Mouse (Mus musculus): ENCODE measurements around the gene Ndufs7. TPM values are rescaled to one million over a fixed set of nuclear protein-coding genes. Genes with fewer than 3 reads are reported as not detected.
A peak's percentile ranks its signal among the peaks of the same experiment; 100 is the strongest.

Gene Ndufs7
- polyA plus RNA-seq, 1 experiment from 2014 or later: 220 TPM

DNA sequence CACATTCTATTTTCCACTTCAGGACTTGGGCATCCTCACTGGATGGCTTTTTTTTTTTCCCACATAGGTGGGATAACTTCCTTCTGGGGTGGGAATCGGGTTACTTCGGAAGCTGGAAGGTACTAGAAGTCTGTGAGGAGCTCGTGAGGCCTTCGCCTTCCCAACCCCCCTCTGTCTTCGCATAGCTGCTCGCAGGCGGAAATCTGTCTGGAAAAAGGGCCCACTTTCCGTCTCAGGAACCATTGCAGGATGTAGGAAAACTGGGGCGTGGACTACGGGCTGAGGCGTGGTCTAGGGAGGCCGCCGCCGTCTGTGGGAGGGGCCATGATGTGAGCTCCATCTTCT, 22.9 kb upstream of the Ndufs7 start:
- ATAC-seq (ENCODE audit: low FRiP score): no peak; the same call in 1 of the 2 replicates
- peak overlapping the region; percentile 93 for H3K4me2 ChIP-seq (replicated peaks)
- no peaks in the 10 kb centered on the region for H3K9me3 ChIP-seq (replicated peaks)
- peaks cover 12% of the 10 kb centered on the region for H3K36me3 ChIP-seq
- peaks cover 34% of the 10 kb centered on the region for H3K4me1 ChIP-seq
- under 1% methylated on average over 14 of the region's 14 CpGs for WGBS
- H3K27me3 ChIP-seq: no peaks in the 10 kb centered on the region
- H3K4me3 ChIP-seq: peak overlapping the region; percentile 92
- H3K27ac ChIP-seq: peak overlapping the region; percentile 96
- peak overlapping the region; percentile 96; the same call in 1 of the 2 replicates for H3K9ac ChIP-seq

GRCm38 (mm10) chr10:80226416-80227165, 22.3 kb upstream of the Ndufs7 start, which contains the start of gene Mum1:
TSS of gene Mum1 (plus strand) at chr10:80226434.
- Histone ChIP-seq H3K36me3 (peaks cover 16% of the 10 kb centered on the region), H3K4me3 (peak within 1 kb of the TSS; percentile 92), H3K9me3 (replicated peaks) (no peaks in the 10 kb centered on the region), H3K9ac (peak within 1 kb of the TSS; percentile 96), H3K27ac (peak within 1 kb of the TSS; percentile 96), H3K4me2 (replicated peaks) (peak within 1 kb of the TSS; percentile 93), H3K27me3 (no peaks in the 10 kb centered on the region), H3K4me1 (peaks cover 33% of the 10 kb centered on the region)
- WGBS: under 1% methylated on average over 48 of the region's 75 CpGs
- peak; percentile 97 for ATAC-seq (ENCODE audit: low FRiP score)

DNA sequence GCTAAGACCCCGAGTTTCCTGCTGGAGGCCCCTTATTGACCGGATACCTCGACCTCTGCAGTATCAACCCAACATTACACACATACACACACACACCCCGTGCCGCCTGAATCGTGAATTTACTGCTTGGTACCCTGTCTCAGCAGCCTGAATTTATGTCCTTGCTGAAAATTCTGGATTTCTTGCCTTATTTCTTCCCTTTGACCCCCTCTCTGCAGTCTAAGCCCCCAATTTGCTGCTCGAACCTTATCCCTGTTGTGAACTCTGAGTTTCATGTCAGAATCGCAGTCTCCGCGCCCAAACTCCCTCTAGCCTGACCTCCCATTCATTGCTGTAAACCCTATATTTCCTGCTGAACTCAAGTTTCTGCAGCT, 21.8 kb upstream of the Ndufs7 start:
- ATAC-seq (ENCODE audit: low FRiP score): peak; percentile 15; the same call in 1 of the 2 replicates
- peak overlapping the region; percentile 92 for H3K4me3 ChIP-seq
- peak overlapping the region; percentile 93 for H3K4me2 ChIP-seq (replicated peaks)
- peak overlapping the region; percentile 96 for H3K27ac ChIP-seq
- 7% methylated on average over 10 of the region's 10 CpGs for WGBS
- H3K4me1 ChIP-seq: peaks cover 33% of the 10 kb centered on the region
- peak overlapping the region; percentile 96 for H3K9ac ChIP-seq
- H3K27me3 ChIP-seq: no peaks in the 10 kb centered on the region
- peaks cover 22% of the 10 kb centered on the region for H3K36me3 ChIP-seq
- no peaks in the 10 kb centered on the region for H3K9me3 ChIP-seq (replicated peaks)

- Histone ChIP-seq H3K4me1 (peaks cover 39% of the 10 kb centered on the region), H3K27me3 (no peaks in the 10 kb centered on the region), H3K9me3 (replicated peaks) (no peaks in the 10 kb centered on the region), H3K4me2 (replicated peaks) (peak overlapping the region; percentile 93), H3K4me3 (peak overlapping the region; percentile 92), H3K36me3 (peaks cover 32% of the 10 kb centered on the region), H3K27ac (peak overlapping the region; percentile 96), H3K9ac (peak overlapping the region; percentile 96)
- ATAC-seq (ENCODE audit: low FRiP score): no peak
- 59% methylated on average over 15 of the region's 15 CpGs for WGBS
Measured at GRCm38 (mm10) chr10:80227877-80228775, 20.8 kb upstream of the Ndufs7 start.

- H3K36me3 ChIP-seq: peaks cover 97% of the 10 kb centered on the region
- H3K4me3 ChIP-seq: no peak overlapping the region
- no peak overlapping the region for H3K27ac ChIP-seq
- no peak overlapping the region for H3K9ac ChIP-seq
- H3K9me3 ChIP-seq (replicated peaks): no peaks in the 10 kb centered on the region
- WGBS: 96% methylated on average over 13 of the region's 13 CpGs
- H3K4me1 ChIP-seq: peaks cover 17% of the 10 kb centered on the region
- no peak overlapping the region for H3K4me2 ChIP-seq (replicated peaks)
- H3K27me3 ChIP-seq: no peaks in the 10 kb centered on the region
- no peak for ATAC-seq (ENCODE audit: low FRiP score)
Measured at GRCm38 (mm10) chr10:80236145-80236825, 12.6 kb upstream of the Ndufs7 start.

DNA sequence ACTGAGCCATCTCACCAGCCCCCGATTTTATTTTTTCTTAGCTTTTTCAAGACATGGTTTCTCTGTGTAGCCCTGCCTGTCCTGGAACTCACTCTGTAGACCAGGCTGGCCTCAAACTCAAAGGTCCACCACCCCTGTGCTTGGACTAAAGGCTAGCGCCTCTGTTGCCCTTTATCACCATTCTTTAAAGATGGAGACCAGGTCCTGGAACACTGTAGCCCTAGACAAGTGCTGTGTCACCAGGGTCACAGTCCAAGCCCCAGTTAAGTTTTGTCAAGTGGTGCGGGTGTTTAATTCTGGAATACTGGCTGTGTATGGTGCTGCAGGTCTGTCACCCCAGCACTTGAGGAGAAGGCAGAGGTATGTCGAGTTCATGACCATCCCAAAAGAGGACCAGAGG, 11.9 kb upstream of the Ndufs7 start:
- H3K4me3 ChIP-seq: no peak overlapping the region
- WGBS: 90% methylated on average over 4 of the region's 4 CpGs
- H3K9ac ChIP-seq: no peak overlapping the region
- H3K27ac ChIP-seq: no peak overlapping the region
- no peak overlapping the region for H3K4me2 ChIP-seq (replicated peaks)
- ATAC-seq (ENCODE audit: low FRiP score): no peak
- peaks cover 97% of the 10 kb centered on the region for H3K36me3 ChIP-seq
- no peaks in the 10 kb centered on the region for H3K27me3 ChIP-seq
- no peaks in the 10 kb centered on the region for H3K9me3 ChIP-seq (replicated peaks)
- peaks cover 17% of the 10 kb centered on the region for H3K4me1 ChIP-seq

- H3K4me1 ChIP-seq: peaks cover 9% of the 10 kb centered on the region
- no peaks in the 10 kb centered on the region for H3K9me3 ChIP-seq (replicated peaks)
- 86% methylated on average over 3 of the region's 3 CpGs for WGBS
- no peak overlapping the region for H3K27ac ChIP-seq
- H3K9ac ChIP-seq: no peak overlapping the region
- no peaks in the 10 kb centered on the region for H3K27me3 ChIP-seq
- no peak for ATAC-seq (ENCODE audit: low FRiP score)
- H3K4me3 ChIP-seq: no peak overlapping the region
- H3K4me2 ChIP-seq (replicated peaks): no peak overlapping the region
- H3K36me3 ChIP-seq: peaks cover 97% of the 10 kb centered on the region
Measured at GRCm38 (mm10) chr10:80238306-80238705, 10.6 kb upstream of the Ndufs7 start.

DNA sequence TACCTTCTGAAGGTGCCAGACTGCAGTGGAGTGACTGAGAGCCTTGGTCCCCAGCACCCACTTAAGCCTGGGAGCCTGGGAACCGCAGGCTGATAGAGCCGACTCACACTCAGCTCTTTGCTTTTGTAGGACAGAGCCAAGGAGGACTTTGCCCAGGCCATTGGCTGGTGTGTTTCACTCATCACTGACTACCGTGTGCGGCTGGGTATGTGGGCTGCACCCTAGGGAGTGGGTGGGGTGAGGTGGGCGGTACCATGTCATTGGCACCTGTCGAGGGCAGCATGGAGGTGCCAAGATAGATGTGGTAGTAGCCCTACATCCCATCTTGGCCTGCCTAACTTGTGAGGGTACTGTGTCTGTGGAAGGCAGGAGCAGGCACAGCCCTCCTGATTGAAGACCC, 9.1 kb upstream of the Ndufs7 start:
- no peaks in the 10 kb centered on the region for H3K27me3 ChIP-seq
- H3K4me3 ChIP-seq: no peak overlapping the region
- H3K4me1 ChIP-seq: no peaks in the 10 kb centered on the region
- ATAC-seq (ENCODE audit: low FRiP score): no peak
- no peak overlapping the region for H3K27ac ChIP-seq
- peaks cover 97% of the 10 kb centered on the region for H3K36me3 ChIP-seq
- no peak overlapping the region for H3K9ac ChIP-seq
- WGBS: 93% methylated on average over 6 of the region's 6 CpGs
- H3K9me3 ChIP-seq (replicated peaks): no peaks in the 10 kb centered on the region
- no peak overlapping the region for H3K4me2 ChIP-seq (replicated peaks)

DNA sequence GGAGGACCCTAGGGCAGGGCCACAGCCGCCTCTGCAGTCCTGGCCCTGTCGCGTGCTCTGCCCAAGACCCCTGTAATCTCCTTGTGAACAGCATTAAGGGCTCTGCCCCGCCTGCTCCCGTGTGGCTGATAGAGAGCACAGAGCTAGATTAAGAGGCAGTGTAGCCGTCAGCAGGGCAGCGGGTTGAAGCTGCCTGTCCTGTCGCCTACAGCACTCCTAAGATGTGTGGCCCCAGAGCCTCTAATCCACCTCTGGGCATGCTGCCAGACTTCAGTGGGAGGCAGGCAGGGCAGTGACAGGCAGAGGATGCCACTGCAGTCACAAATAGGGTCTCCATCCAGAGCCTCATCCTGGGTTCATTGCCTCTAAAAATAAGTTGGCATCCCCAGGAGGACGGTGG, 6.8 kb upstream of the Ndufs7 start:
- Histone ChIP-seq H3K9me3 (replicated peaks) (no peaks in the 10 kb centered on the region), H3K4me2 (replicated peaks) (no peak overlapping the region), H3K4me1 (peaks cover 3% of the 10 kb centered on the region; the same call in 1 of the 2 replicates), H3K36me3 (peaks cover 76% of the 10 kb centered on the region), H3K4me3 (no peak overlapping the region), H3K27me3 (no peaks in the 10 kb centered on the region), H3K9ac (no peak overlapping the region), H3K27ac (no peak overlapping the region)
- WGBS: 76% methylated on average over 9 of the region's 9 CpGs
- ATAC-seq (ENCODE audit: low FRiP score): no peak

DNA sequence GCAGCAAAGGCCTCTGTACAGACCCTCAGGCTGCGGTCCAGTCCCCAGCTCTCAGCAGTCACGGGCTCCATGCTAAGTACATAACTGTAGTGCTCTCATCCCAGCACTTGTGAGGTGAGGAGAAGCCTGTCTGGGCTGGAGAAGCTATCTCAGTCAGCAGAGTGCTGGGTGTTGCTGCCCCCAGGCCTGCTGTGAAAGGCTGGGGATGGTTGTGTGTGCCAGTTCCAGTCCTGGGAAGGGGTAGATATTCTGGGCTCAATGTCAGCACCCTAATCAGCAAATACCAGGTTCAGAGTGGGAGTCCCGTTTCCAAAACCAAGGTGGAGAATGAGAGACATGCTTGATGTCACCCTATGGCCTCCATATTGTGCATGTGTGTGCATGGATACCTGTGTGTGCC, 6.3 kb upstream of the Ndufs7 start:
- Histone ChIP-seq H3K27ac (no peak overlapping the region), H3K4me3 (no peak overlapping the region), H3K4me2 (replicated peaks) (no peak overlapping the region), H3K36me3 (peaks cover 71% of the 10 kb centered on the region), H3K9ac (no peak overlapping the region), H3K4me1 (peaks cover 3% of the 10 kb centered on the region; the same call in 1 of the 2 replicates), H3K9me3 (replicated peaks) (no peaks in the 10 kb centered on the region), H3K27me3 (no peaks in the 10 kb centered on the region)
- no peak for ATAC-seq (ENCODE audit: low FRiP score)
- WGBS: 86% methylated on average over 3 of the region's 3 CpGs

- Histone ChIP-seq H3K9ac (peak overlapping the region; percentile 32; the same call in 1 of the 2 replicates), H3K9me3 (replicated peaks) (no peaks in the 10 kb centered on the region), H3K27me3 (no peaks in the 10 kb centered on the region), H3K27ac (peak overlapping the region; percentile 31; the same call in 1 of the 2 replicates), H3K4me1 (peaks cover 7% of the 10 kb centered on the region), H3K4me2 (replicated peaks) (no peak overlapping the region), H3K36me3 (peaks cover 49% of the 10 kb centered on the region), H3K4me3 (no peak overlapping the region)
- 42% methylated on average over 5 of the region's 5 CpGs for WGBS
- ATAC-seq (ENCODE audit: low FRiP score): no peak
Measured at GRCm38 (mm10) chr10:80244791-80245399, 4.0 kb upstream of the Ndufs7 start.
